Mouse (Mus musculus): ENCODE measurements at regions not wholly inside any gene's neighbourhood (a gene's known extent, or its start where the extent isn't known, plus 50 kb on each side); places are given as distances from the start of the nearest gene placed in this dataset.
A peak's percentile ranks its signal among the peaks of the same experiment; 100 is the strongest.

DNA sequence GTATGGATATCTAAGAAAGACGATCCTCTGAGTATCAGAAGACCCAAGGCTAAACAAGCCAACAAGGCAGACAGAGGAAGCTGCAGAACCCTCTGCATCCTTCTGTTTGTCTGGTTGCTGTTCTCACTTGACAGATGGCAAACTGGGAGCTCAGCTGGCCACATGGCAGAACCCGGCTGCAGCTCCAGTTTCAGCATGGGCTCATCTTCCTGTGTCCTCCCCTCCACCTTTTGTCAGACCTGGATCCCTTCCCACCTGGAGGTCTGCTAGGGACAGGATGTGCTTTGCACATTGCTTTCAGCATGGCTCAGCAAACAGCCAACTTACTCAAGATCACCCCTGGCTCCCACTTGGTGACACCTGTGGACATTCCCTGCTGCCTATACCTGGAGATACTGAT lies 284.9 kb downstream of the Tns1 start:
- Histone ChIP-seq H3K36me3 (ENCODE audit: control insufficient read depth, insufficient read depth, low read length) (no peaks in the 10 kb centered on the region), H3K27ac (ENCODE audit: low read depth, low read length) (no peak overlapping the region), H3K4me2 (ENCODE audit: low read length) (no peak overlapping the region), H3K9me3 (replicated peaks; ENCODE audit: control insufficient read depth, low read length) (no peaks in the 10 kb centered on the region), H3K27me3 (replicated peaks; ENCODE audit: control insufficient read depth, insufficient read depth, low read length) (no peaks in the 10 kb centered on the region), H3K4me3 (ENCODE audit: low read depth, low read length) (no peak overlapping the region), H3K9ac (ENCODE audit: low read length) (no peak overlapping the region), H3K4me1 (ENCODE audit: control insufficient read depth, insufficient read depth, low read length) (no peaks in the 10 kb centered on the region)
- DNase-seq (ENCODE audit: low spot score), result no peak
- WGBS, result 58% methylated on average over 2 of the region's 2 CpGs
- no peak for ATAC-seq

DNA sequence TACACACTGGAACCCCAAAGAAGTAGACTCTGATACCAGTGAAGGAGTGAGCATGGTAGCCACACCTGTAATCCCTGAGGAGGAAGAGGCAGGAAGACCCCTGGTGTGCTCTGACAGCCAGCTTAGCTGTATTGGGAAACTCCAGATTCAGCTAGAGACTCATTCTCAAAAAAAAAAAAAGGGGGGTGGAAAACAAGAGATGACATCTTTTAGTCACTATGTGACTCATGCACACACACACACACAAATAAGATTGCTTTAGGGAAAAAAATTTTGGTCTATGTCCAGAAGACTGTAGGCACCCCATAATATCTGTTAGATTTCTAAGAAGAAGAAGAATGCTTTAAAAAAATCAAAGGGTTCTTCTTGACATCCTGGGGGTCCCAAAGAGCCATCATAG lies 287.6 kb downstream of the Tns1 start:
- no peak overlapping the region for H3K4me3 ChIP-seq (ENCODE audit: low read depth, low read length)

GRCm38 (mm10) chr1:73834566-73834965 lies 289.7 kb downstream of the Tns1 start:
- ATAC-seq, result no peak

More for the DNA sequence above, 287.6 kb downstream of the Tns1 start:
- no peaks in the 10 kb centered on the region for H3K36me3 ChIP-seq (ENCODE audit: control insufficient read depth, insufficient read depth, low read length)
- H3K27me3 ChIP-seq (replicated peaks; ENCODE audit: control insufficient read depth, insufficient read depth, low read length), result no peaks in the 10 kb centered on the region
- no peak overlapping the region for H3K4me2 ChIP-seq (ENCODE audit: low read length)
- no peak overlapping the region for H3K9ac ChIP-seq (ENCODE audit: low read length)
- no peak overlapping the region for H3K27ac ChIP-seq (ENCODE audit: low read depth, low read length)
- no peaks in the 10 kb centered on the region for H3K9me3 ChIP-seq (replicated peaks; ENCODE audit: control insufficient read depth, low read length)
- no peak for DNase-seq (ENCODE audit: low spot score)
- no peak for ATAC-seq
- no peaks in the 10 kb centered on the region for H3K4me1 ChIP-seq (ENCODE audit: control insufficient read depth, insufficient read depth, low read length)

DNA sequence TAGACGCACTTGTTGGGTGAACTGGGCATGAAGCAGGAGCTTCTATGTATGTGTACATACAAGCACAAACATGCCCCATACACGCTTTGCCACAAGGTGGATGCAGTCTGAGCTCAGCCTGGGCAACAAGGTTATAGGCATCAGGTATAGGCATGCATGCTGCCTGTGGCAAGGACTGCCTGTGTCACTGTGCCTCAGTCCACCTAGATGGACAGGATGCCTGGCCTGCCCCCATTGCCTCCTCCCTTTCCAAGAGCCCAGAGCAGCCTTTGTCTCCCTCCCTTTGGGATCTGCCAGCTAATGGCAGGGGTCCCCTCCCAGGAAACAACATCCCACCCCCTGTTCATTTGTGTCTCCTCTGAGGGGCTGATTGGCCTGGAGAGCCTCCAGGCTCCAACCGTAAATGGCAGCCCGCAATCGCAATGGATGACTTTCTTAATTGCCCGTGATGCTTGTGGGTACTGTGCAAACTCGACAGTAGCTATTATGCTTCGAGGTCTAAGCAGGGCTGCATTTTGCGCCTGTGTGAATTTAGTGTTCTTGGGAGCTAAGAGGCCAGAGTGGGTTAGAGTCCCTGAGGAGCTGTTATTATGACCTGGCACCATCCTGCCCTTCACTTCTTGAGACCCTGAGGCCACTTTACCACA lies 293.6 kb downstream of the Tns1 start:
- 30% methylated on average over 9 of the region's 9 CpGs for WGBS
- peaks cover 2% of the 10 kb centered on the region; the same call in 1 of the 2 replicates for H3K4me1 ChIP-seq (ENCODE audit: control insufficient read depth, insufficient read depth, low read length)

More at GRCm38 (mm10) chr1:73834566-73834965, 289.7 kb downstream of the Tns1 start:
- Histone ChIP-seq H3K4me1 (ENCODE audit: control insufficient read depth, insufficient read depth, low read length) (0 out of 2 replicates have a peak, but pooled peaks cover 2% of the 10 kb centered on the region), H3K27ac (ENCODE audit: low read depth, low read length) (no peak overlapping the region), H3K4me3 (ENCODE audit: low read depth, low read length) (no peak overlapping the region), H3K36me3 (ENCODE audit: control insufficient read depth, insufficient read depth, low read length) (no peaks in the 10 kb centered on the region), H3K9me3 (replicated peaks; ENCODE audit: control insufficient read depth, low read length) (no peaks in the 10 kb centered on the region), H3K4me2 (ENCODE audit: low read length) (no peak overlapping the region), H3K27me3 (replicated peaks; ENCODE audit: control insufficient read depth, insufficient read depth, low read length) (no peaks in the 10 kb centered on the region), H3K9ac (ENCODE audit: low read length) (no peak overlapping the region)
- DNase-seq (ENCODE audit: low spot score), result no peak
- 90% methylated on average over 1 of the region's 1 CpGs for WGBS

GRCm38 (mm10) chr1:73828996-73829395 lies 295.3 kb downstream of the Tns1 start:
- Histone ChIP-seq H3K9me3 (replicated peaks; ENCODE audit: control insufficient read depth, low read length) (no peaks in the 10 kb centered on the region), H3K36me3 (ENCODE audit: control insufficient read depth, insufficient read depth, low read length) (no peaks in the 10 kb centered on the region), H3K9ac (ENCODE audit: low read length) (no peak overlapping the region), H3K4me1 (ENCODE audit: control insufficient read depth, insufficient read depth, low read length) (peaks cover 2% of the 10 kb centered on the region; the same call in 1 of the 2 replicates), H3K27me3 (replicated peaks; ENCODE audit: control insufficient read depth, insufficient read depth, low read length) (no peaks in the 10 kb centered on the region), H3K4me3 (ENCODE audit: low read depth, low read length) (no peak overlapping the region), H3K27ac (ENCODE audit: low read depth, low read length) (no peak overlapping the region), H3K4me2 (ENCODE audit: low read length) (no peak overlapping the region)
- 71% methylated on average over 10 of the region's 10 CpGs for whole genome bisulfite sequencing
- peak; percentile 33 for DNase-seq (ENCODE audit: low spot score)
- ATAC-seq, result no peak

More for the DNA sequence above, 293.6 kb downstream of the Tns1 start:
- no peak overlapping the region for H3K9ac ChIP-seq (ENCODE audit: low read length)
- no peak overlapping the region for H3K27ac ChIP-seq (ENCODE audit: low read depth, low read length)
- H3K9me3 ChIP-seq (replicated peaks; ENCODE audit: control insufficient read depth, low read length), result no peaks in the 10 kb centered on the region
- H3K27me3 ChIP-seq (replicated peaks; ENCODE audit: control insufficient read depth, insufficient read depth, low read length), result no peaks in the 10 kb centered on the region
- H3K36me3 ChIP-seq (ENCODE audit: control insufficient read depth, insufficient read depth, low read length), result no peaks in the 10 kb centered on the region
- peak; percentile 77 for DNase-seq (ENCODE audit: low spot score)
- H3K4me3 ChIP-seq (ENCODE audit: low read depth, low read length), result no peak overlapping the region
- H3K4me2 ChIP-seq (ENCODE audit: low read length), result no peak overlapping the region
- ATAC-seq, result peak; percentile 30

DNA sequence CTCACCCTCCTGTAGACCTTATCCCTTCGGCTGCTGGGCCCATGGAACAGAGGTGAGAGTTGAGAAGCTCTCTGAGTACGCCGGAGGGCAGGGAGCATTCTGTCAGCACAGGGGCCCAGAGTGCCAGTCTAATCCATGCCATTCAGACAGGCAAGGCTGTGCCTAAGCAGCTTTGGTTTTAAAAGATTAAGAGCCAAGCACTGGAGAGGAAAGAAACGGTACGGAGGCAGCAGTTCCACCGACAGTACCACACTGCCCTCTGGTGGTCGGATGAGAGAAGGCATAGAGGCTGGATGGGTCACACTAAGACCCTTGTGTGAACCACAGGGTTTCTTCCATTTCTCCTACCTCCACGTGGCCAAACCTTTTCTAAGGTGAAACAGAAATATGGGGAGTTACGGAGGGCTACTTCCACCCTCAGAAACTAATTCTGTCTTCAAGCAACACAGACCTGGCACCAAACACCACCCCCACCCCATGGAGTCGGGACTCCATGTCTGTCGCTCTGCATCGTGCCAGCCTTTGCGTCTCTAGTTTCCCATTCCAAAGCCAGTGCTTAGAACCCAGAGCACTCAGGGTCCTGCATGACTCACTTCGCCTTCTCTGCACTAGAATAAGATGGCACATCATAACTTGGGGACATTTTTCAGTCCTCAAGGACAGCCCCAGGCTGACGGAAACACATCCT lies 297.9 kb downstream of the Tns1 start:
- peak overlapping the region; percentile 29; the same call in 1 of the 2 replicates for H3K9ac ChIP-seq (ENCODE audit: low read length)
- H3K4me3 ChIP-seq (ENCODE audit: low read depth, low read length), result no peak overlapping the region
- peak; percentile 93 for DNase-seq (ENCODE audit: low spot score)
- H3K9me3 ChIP-seq (replicated peaks; ENCODE audit: control insufficient read depth, low read length), result no peaks in the 10 kb centered on the region
- H3K4me1 ChIP-seq (ENCODE audit: control insufficient read depth, insufficient read depth, low read length), result peaks cover 2% of the 10 kb centered on the region; the same call in 1 of the 2 replicates
- no peaks in the 10 kb centered on the region for H3K27me3 ChIP-seq (replicated peaks; ENCODE audit: control insufficient read depth, insufficient read depth, low read length)
- ATAC-seq, result peak; percentile 82
- 36% methylated on average over 15 of the region's 15 CpGs for WGBS
- H3K27ac ChIP-seq (ENCODE audit: low read depth, low read length), result no peak overlapping the region
- peak overlapping the region; percentile 23; the same call in 1 of the 2 replicates for H3K4me2 ChIP-seq (ENCODE audit: low read length)
- H3K36me3 ChIP-seq (ENCODE audit: control insufficient read depth, insufficient read depth, low read length), result no peaks in the 10 kb centered on the region

DNA sequence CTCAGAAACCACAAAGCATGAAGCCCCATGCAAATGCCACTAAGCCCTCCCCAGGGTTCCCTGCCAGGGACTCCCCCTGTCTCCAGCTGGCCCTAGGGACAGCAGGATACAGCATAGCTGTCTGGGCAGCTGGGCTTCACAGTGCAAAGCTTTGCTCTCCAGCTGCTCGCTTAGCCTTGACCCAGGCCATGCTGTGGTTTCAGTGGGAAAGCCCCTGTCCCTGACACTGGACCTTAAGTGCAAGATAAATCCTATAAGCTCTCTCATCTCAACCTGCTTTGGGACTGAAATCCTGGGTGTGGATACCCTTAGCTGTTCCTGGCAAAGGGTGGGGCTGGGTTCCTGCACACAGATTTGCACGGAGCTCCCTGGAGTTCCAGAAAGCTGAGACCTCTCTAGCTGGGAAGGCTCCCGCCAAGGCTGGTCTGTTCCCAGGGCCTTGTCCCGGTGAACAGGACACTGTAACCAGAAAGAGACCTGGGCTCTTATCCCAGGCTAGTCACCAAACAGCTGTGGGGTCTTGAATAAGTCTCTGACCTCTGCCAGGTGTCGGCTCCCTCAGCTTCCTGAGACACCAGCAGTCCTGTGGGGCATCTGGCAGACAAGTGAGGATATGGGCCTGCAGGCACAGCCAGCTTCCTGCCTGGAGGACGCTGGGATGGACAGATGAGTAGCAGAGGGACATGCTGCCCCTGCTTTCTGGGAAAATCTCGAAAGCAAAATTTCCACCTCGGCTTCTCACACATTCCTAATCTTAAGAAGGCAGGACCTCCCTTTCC lies 299.7 kb downstream of the Tns1 start:
- no peaks in the 10 kb centered on the region for H3K27me3 ChIP-seq (replicated peaks; ENCODE audit: control insufficient read depth, insufficient read depth, low read length)
- no peaks in the 10 kb centered on the region for H3K36me3 ChIP-seq (ENCODE audit: control insufficient read depth, insufficient read depth, low read length)
- peak overlapping the region; percentile 13; the same call in 1 of the 2 replicates for H3K9ac ChIP-seq (ENCODE audit: low read length)
- ATAC-seq (no peak), DNase-seq (ENCODE audit: low spot score) (no peak)
- WGBS, result 68% methylated on average over 8 of the region's 8 CpGs
- no peak overlapping the region for H3K27ac ChIP-seq (ENCODE audit: low read depth, low read length)
- no peak overlapping the region for H3K4me2 ChIP-seq (ENCODE audit: low read length)
- no peak overlapping the region for H3K4me3 ChIP-seq (ENCODE audit: low read depth, low read length)
- no peaks in the 10 kb centered on the region for H3K9me3 ChIP-seq (replicated peaks; ENCODE audit: control insufficient read depth, low read length)
- H3K4me1 ChIP-seq (ENCODE audit: control insufficient read depth, insufficient read depth, low read length), result no peaks in the 10 kb centered on the region; the same call in 1 of the 2 replicates

DNA sequence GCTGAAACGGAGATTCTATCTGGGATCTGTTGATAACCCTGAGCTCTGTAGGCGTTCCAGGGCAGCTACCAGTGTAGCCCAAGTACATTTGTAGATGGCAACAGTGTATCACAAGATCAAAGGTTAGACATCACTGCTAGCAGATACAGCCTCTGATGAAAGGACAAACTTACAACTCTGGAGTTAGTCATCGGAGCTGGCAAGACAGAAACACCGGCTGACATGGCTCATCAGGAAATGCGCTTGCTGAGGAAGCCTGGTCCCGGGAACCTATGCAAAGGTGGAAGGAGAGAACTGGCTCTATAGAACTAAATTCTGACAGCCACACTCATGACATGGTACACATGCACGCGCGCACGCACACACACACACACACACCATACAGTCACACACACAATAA lies 300.5 kb downstream of the Tns1 start:
- no peaks in the 10 kb centered on the region; the same call in 1 of the 2 replicates for H3K4me1 ChIP-seq (ENCODE audit: control insufficient read depth, insufficient read depth, low read length)
- no peak overlapping the region for H3K27ac ChIP-seq (ENCODE audit: low read depth, low read length)
- H3K36me3 ChIP-seq (ENCODE audit: control insufficient read depth, insufficient read depth, low read length), result no peaks in the 10 kb centered on the region
- no peak overlapping the region for H3K4me2 ChIP-seq (ENCODE audit: low read length)
- H3K9me3 ChIP-seq (replicated peaks; ENCODE audit: control insufficient read depth, low read length), result no peaks in the 10 kb centered on the region
- H3K27me3 ChIP-seq (replicated peaks; ENCODE audit: control insufficient read depth, insufficient read depth, low read length), result no peaks in the 10 kb centered on the region
- WGBS, result 90% methylated on average over 10 of the region's 10 CpGs
- no peak overlapping the region for H3K9ac ChIP-seq (ENCODE audit: low read length)
- DNase-seq (ENCODE audit: low spot score) (no peak), ATAC-seq (no peak)
- no peak overlapping the region for H3K4me3 ChIP-seq (ENCODE audit: low read depth, low read length)

Measured in forebrain, embryonic 14.5 days (tissue).